Mouse (Mus musculus): ENCODE results near the gene Hoxa11. TPM values are rescaled to one million over a fixed set of nuclear protein-coding genes. Genes with fewer than 3 reads are reported as not detected.

The Hoxa11 gene
- polyA plus RNA-seq, 1 experiment from 2014 or later: not detected

- Histone ChIP-seq H3K4me3 (no peak overlapping the region), H3K9ac (replicated peaks) (no peak overlapping the region), H3K27ac (replicated peaks) (no peak overlapping the region), H3K4me1 (no peaks in the 10 kb centered on the region), H3K27me3 (peaks cover 91% of the 10 kb centered on the region), H3K4me2 (replicated peaks) (no peak overlapping the region), H3K9me3 (no peaks in the 10 kb centered on the region), H3K36me3 (no peaks in the 10 kb centered on the region)
- 1% methylated on average over 70 of the region's 70 CpGs for WGBS
- no peak for ATAC-seq (ENCODE audit: low FRiP score, low read depth)
These were observed 11.8 kb downstream of the Hoxa11 start for GRCm38 (mm10) chr6:52233546-52234427.

GRCm38 (mm10) chr6:52232984-52233545 lies 12.5 kb downstream of the Hoxa11 start:
- Histone ChIP-seq H3K4me3 (no peak overlapping the region), H3K27me3 (peaks cover 94% of the 10 kb centered on the region), H3K27ac (replicated peaks) (no peak overlapping the region), H3K9me3 (no peaks in the 10 kb centered on the region), H3K36me3 (no peaks in the 10 kb centered on the region), H3K4me1 (no peaks in the 10 kb centered on the region), H3K9ac (replicated peaks) (no peak overlapping the region), H3K4me2 (replicated peaks) (no peak overlapping the region)
- no peak for ATAC-seq (ENCODE audit: low FRiP score, low read depth)
- WGBS: 1% methylated on average over 23 of the region's 23 CpGs

GRCm38 (mm10) chr6:52232568-52232965 lies 13.0 kb downstream of the Hoxa11 start:
- H3K27me3 ChIP-seq: peaks cover 94% of the 10 kb centered on the region
- H3K36me3 ChIP-seq: no peaks in the 10 kb centered on the region
- no peak overlapping the region for H3K9ac ChIP-seq (replicated peaks)
- H3K9me3 ChIP-seq: no peaks in the 10 kb centered on the region
- no peak overlapping the region for H3K4me3 ChIP-seq
- no peak for ATAC-seq (ENCODE audit: low FRiP score, low read depth)
- no peak overlapping the region for H3K4me2 ChIP-seq (replicated peaks)
- no peaks in the 10 kb centered on the region for H3K4me1 ChIP-seq
- WGBS: under 1% methylated on average over 18 of the region's 18 CpGs
- no peak overlapping the region for H3K27ac ChIP-seq (replicated peaks)

GRCm38 (mm10) chr6:52231885-52232567 lies 13.6 kb downstream of the Hoxa11 start:
- Histone ChIP-seq H3K4me1 (no peaks in the 10 kb centered on the region), H3K4me3 (no peak overlapping the region), H3K27ac (replicated peaks) (no peak overlapping the region), H3K36me3 (no peaks in the 10 kb centered on the region), H3K4me2 (replicated peaks) (no peak overlapping the region), H3K27me3 (peaks cover 94% of the 10 kb centered on the region), H3K9ac (replicated peaks) (no peak overlapping the region), H3K9me3 (no peaks in the 10 kb centered on the region)
- WGBS: 2% methylated on average over 18 of the region's 18 CpGs
- ATAC-seq (ENCODE audit: low FRiP score, low read depth): no peak

- Histone ChIP-seq H3K27me3 (peaks cover 94% of the 10 kb centered on the region), H3K27ac (replicated peaks) (no peak within 1 kb of the TSS), H3K4me2 (replicated peaks) (no peak within 1 kb of the TSS), H3K9ac (replicated peaks) (no peak within 1 kb of the TSS), H3K36me3 (no peaks in the 10 kb centered on the region), H3K4me1 (no peaks in the 10 kb centered on the region), H3K4me3 (no peak within 1 kb of the TSS), H3K9me3 (no peaks in the 10 kb centered on the region)
- 2% methylated on average over 20 of the region's 36 CpGs for WGBS
- no peak for ATAC-seq (ENCODE audit: low FRiP score, low read depth)
These were observed 15.0 kb downstream of the Hoxa11 start, which contains the start of gene Hoxa9 for GRCm38 (mm10) chr6:52230516-52231165. Gene Hoxa9 (minus strand): TSS chr6:52231089.

GRCm38 (mm10) chr6:52229558-52230416 lies 15.8 kb downstream of the Hoxa11 start:
- no peaks in the 10 kb centered on the region for H3K36me3 ChIP-seq
- H3K9ac ChIP-seq (replicated peaks): no peak overlapping the region
- H3K4me1 ChIP-seq: no peaks in the 10 kb centered on the region
- H3K27me3 ChIP-seq: peaks cover 94% of the 10 kb centered on the region
- no peaks in the 10 kb centered on the region for H3K9me3 ChIP-seq
- 3% methylated on average over 43 of the region's 44 CpGs for WGBS
- no peak overlapping the region for H3K27ac ChIP-seq (replicated peaks)
- ATAC-seq (ENCODE audit: low FRiP score, low read depth): no peak
- H3K4me3 ChIP-seq: no peak overlapping the region
- H3K4me2 ChIP-seq (replicated peaks): no peak overlapping the region

GRCm38 (mm10) chr6:52228475-52229465 lies 16.8 kb downstream of the Hoxa11 start:
- Histone ChIP-seq H3K36me3 (no peaks in the 10 kb centered on the region), H3K27me3 (peaks cover 94% of the 10 kb centered on the region), H3K4me2 (replicated peaks) (no peak overlapping the region), H3K9ac (replicated peaks) (no peak overlapping the region), H3K27ac (replicated peaks) (no peak overlapping the region), H3K4me1 (no peaks in the 10 kb centered on the region), H3K9me3 (no peaks in the 10 kb centered on the region), H3K4me3 (no peak overlapping the region)
- 1% methylated on average over 38 of the region's 38 CpGs for WGBS
- no peak for ATAC-seq (ENCODE audit: low FRiP score, low read depth)

- ATAC-seq (ENCODE audit: low FRiP score, low read depth): no peak
- H3K9ac ChIP-seq (replicated peaks): no peak overlapping the region
- 2% methylated on average over 11 of the region's 11 CpGs for WGBS
- no peak overlapping the region for H3K4me3 ChIP-seq
- no peak overlapping the region for H3K27ac ChIP-seq (replicated peaks)
- H3K4me2 ChIP-seq (replicated peaks): no peak overlapping the region
- no peaks in the 10 kb centered on the region for H3K4me1 ChIP-seq
- H3K27me3 ChIP-seq: peaks cover 94% of the 10 kb centered on the region
- no peaks in the 10 kb centered on the region for H3K36me3 ChIP-seq
- H3K9me3 ChIP-seq: no peaks in the 10 kb centered on the region
These were observed 18.0 kb downstream of the Hoxa11 start for GRCm38 (mm10) chr6:52227470-52228222.

GRCm38 (mm10) chr6:52226569-52227257 lies 18.9 kb downstream of the Hoxa11 start:
- Histone ChIP-seq H3K4me2 (replicated peaks) (no peak overlapping the region), H3K9ac (replicated peaks) (no peak overlapping the region), H3K9me3 (no peaks in the 10 kb centered on the region), H3K36me3 (no peaks in the 10 kb centered on the region), H3K4me1 (no peaks in the 10 kb centered on the region), H3K27me3 (peaks cover 94% of the 10 kb centered on the region), H3K4me3 (no peak overlapping the region), H3K27ac (replicated peaks) (no peak overlapping the region)
- ATAC-seq (ENCODE audit: low FRiP score, low read depth): no peak
- WGBS: 4% methylated on average over 26 of the region's 26 CpGs

Data from midbrain, embryonic 12.5 days (tissue).